Mouse (Mus musculus) 416B (cell line): ENCODE measurements around the gene Tanc1.

ENCODE experiments used
- DNase-seq: peaks from one replicate; pipeline ENCODE4 v3.0.0; 2011; ENCODE audit warnings: low read depth

Tanc1 gene

DNA sequence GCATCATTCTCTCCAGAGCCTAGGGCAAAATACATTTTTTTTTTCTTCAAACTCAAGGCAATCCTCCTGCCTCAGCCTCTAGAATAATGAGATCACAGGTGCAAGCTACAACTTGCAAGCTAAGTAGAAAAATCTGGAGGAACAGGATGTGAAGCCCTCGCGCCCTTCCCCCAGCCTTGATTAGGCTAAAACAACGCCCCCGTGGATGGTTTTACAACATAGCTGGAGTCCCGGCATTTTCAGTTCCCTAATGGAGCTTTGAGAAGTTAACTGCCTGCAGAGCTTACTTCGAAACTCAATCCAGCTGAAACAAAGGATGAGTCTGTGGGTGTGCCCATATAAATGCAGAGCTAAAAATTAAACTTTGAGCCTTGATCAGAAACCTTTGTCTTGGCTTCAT, 277.9 kb downstream of the Tanc1 start:
- no peak for DNase-seq
